Mouse (Mus musculus) liver, postnatal 0 days (tissue): ENCODE results near the gene Iqcf1. TPM values are rescaled to one million over a fixed set of nuclear protein-coding genes. Genes with fewer than 3 reads are reported as not detected.

ENCODE experiments used
- ATAC-seq: fragments of 200-750 bp; cut with Nextera tagmentation; 2 replicates; pipeline ENCODE4 v1.8.0; 2017; ENCODE audit warnings: mild to moderate bottlenecking, moderate library complexity
- DNase-seq: peaks from one replicate; pipeline ENCODE4 v3.0.0-alpha.2; 2016
- H3K27ac ChIP-seq: fragments of 300-500 bp; sonication (generic); 2 replicates; pipeline ENCODE4 v1.5.1; 2014; ENCODE audit warnings: antibody characterized with exemption, moderate library complexity, mild to moderate bottlenecking, low read depth
- H3K27me3 ChIP-seq: fragments of 300-500 bp; sonication (generic); 2 replicates; pipeline ENCODE4 v1.6.1; 2014; ENCODE audit warnings: low read length, control low read depth, mixed read lengths; ENCODE audit not compliant: insufficient read depth
- H3K36me3 ChIP-seq: fragments of 300-500 bp; sonication (generic); replicated peaks from 2 replicates; pipeline ENCODE4 v1.6.1; 2014; ENCODE audit warnings: mild to moderate bottlenecking, control low read depth, low read length, moderate library complexity, mixed read lengths; ENCODE audit not compliant: insufficient read depth
- H3K4me1 ChIP-seq: fragments of 300-500 bp; sonication (generic); 2 replicates; pipeline ENCODE4 v1.6.1; 2014; ENCODE audit warnings: antibody characterized with exemption, mild to moderate bottlenecking, control low read depth; ENCODE audit not compliant: insufficient read depth
- H3K4me2 ChIP-seq: fragments of 300-500 bp; sonication (generic); 2 replicates; pipeline ENCODE4 v1.6.1; 2014; ENCODE audit warnings: low read depth, mild to moderate bottlenecking, low read length, moderate library complexity, mixed read lengths
- H3K4me3 ChIP-seq: fragments of 300-500 bp; sonication (generic); 2 replicates; pipeline ENCODE4 v1.5.1; 2014; ENCODE audit warnings: low read depth, low read length
- H3K9ac ChIP-seq: fragments of 300-500 bp; sonication (generic); replicated peaks from 2 replicates; pipeline ENCODE4 v1.6.1; 2014; ENCODE audit warnings: mild to moderate bottlenecking, moderate library complexity
- H3K9me3 ChIP-seq: fragments of 300-500 bp; sonication (generic); 2 replicates; pipeline ENCODE4 v1.6.1; 2016; ENCODE audit warnings: mild to moderate bottlenecking, control low read depth, low read length, mixed read lengths
- CTCF ChIP-seq: sonication (generic); IDR thresholded peaks from 2 replicates; pipeline ENCODE4 v1.5.1; 2016; ENCODE audit warnings: antibody characterized with exemption, low read depth
- EP300 ChIP-seq: IDR thresholded peaks from 2 replicates; pipeline ENCODE4 v1.6.1; 2016; ENCODE audit warnings: antibody characterized with exemption, low read depth, mild to moderate bottlenecking
- WGBS: fragments of 180-500 bp; shearing (Covaris S2); extraction: QIAGEN DNeasy Blood & Tissue Kit; methylation state at CpG from one replicate; pipeline ENCODE4 v1.1.7; 2014; ENCODE audit not compliant: insufficient replicate concordance; 5-methylcytosine and 5-hydroxymethylcytosine counted together
- polyA plus RNA-seq: library from polyadenylated mRNA; unstranded; fragments of >200 nt; fragmentation: Nextera tagmentation; extraction: Ambion mirVana; gene quantifications from 2 replicates; pipeline ENCODE4 v1.2.1, GENCODE M21; 2015

The Iqcf1 gene
- polyA plus RNA-seq, 1 experiment from 2014 or later, result not detected

- Histone ChIP-seq H3K27me3 (peaks cover 13% of the 10 kb centered on the region; the same call in 1 of the 2 replicates), H3K4me2 (peak within 1 kb of the TSS; percentile 75), H3K27ac (peak within 1 kb of the TSS; percentile 66), H3K9me3 (no peaks in the 10 kb centered on the region), H3K9ac (peak within 1 kb of the TSS; percentile 60), H3K4me3 (peak within 1 kb of the TSS; percentile 67), H3K4me1 (peaks cover 30% of the 10 kb centered on the region), H3K36me3 (no peaks in the 10 kb centered on the region)
- TF ChIP-seq CTCF (no peak), EP300 (no peak)
- under 1% methylated on average over 32 of the region's 74 CpGs for WGBS
- peak; percentile 75 for DNase-seq
- ATAC-seq, result peak; percentile 78
Observed at GRCm38 (mm10) chr9:106453271-106454070, 46.3 kb upstream of the Iqcf1 start, which contains the start of gene Pcbp4. Pcbp4 (plus strand) TSS chr9:106453291.

- H3K4me1 ChIP-seq, result peaks cover 24% of the 10 kb centered on the region
- peak overlapping the region; percentile 48; the same call in 1 of the 2 replicates for H3K27ac ChIP-seq
- 13% methylated on average over 17 of the region's 20 CpGs for WGBS
- ATAC-seq, result no peak
- H3K36me3 ChIP-seq, result no peaks in the 10 kb centered on the region
- H3K9me3 ChIP-seq, result no peaks in the 10 kb centered on the region
- H3K27me3 ChIP-seq, result peaks cover 13% of the 10 kb centered on the region; the same call in 1 of the 2 replicates
- peak overlapping the region; percentile 75 for H3K4me2 ChIP-seq
- no peak for DNase-seq
- peak overlapping the region; percentile 60 for H3K9ac ChIP-seq
- H3K4me3 ChIP-seq, result peak overlapping the region; percentile 67
- no peak for TF ChIP-seq CTCF
- no peak for TF ChIP-seq EP300
Observed at GRCm38 (mm10) chr9:106454071-106454761, 45.6 kb upstream of the Iqcf1 start.

- H3K9ac ChIP-seq, result no peak overlapping the region
- 30% methylated on average over 17 of the region's 17 CpGs for WGBS
- H3K27ac ChIP-seq, result no peak overlapping the region
- H3K4me2 ChIP-seq, result peak overlapping the region; percentile 75; the same call in 1 of the 2 replicates
- H3K9me3 ChIP-seq, result no peaks in the 10 kb centered on the region
- H3K27me3 ChIP-seq, result peaks cover 13% of the 10 kb centered on the region; the same call in 1 of the 2 replicates
- ATAC-seq (no peak), DNase-seq (no peak)
- no peaks in the 10 kb centered on the region for H3K36me3 ChIP-seq
- no peak overlapping the region for H3K4me3 ChIP-seq
- peaks cover 20% of the 10 kb centered on the region for H3K4me1 ChIP-seq
- TF ChIP-seq EP300, result no peak
- no peak for TF ChIP-seq CTCF
Observed at GRCm38 (mm10) chr9:106454888-106455681, 44.7 kb upstream of the Iqcf1 start.

- H3K36me3 ChIP-seq, result no peaks in the 10 kb centered on the region
- no peak overlapping the region for H3K9ac ChIP-seq
- TF ChIP-seq CTCF (no peak), EP300 (no peak)
- no peak for ATAC-seq
- H3K4me1 ChIP-seq, result peaks cover 20% of the 10 kb centered on the region
- no peak overlapping the region for H3K4me2 ChIP-seq
- no peak overlapping the region for H3K27ac ChIP-seq
- 70% methylated on average over 15 of the region's 15 CpGs for WGBS
- H3K4me3 ChIP-seq, result no peak overlapping the region
- peaks cover 13% of the 10 kb centered on the region; the same call in 1 of the 2 replicates for H3K27me3 ChIP-seq
- H3K9me3 ChIP-seq, result no peaks in the 10 kb centered on the region
- no peak for DNase-seq
Observed at GRCm38 (mm10) chr9:106456325-106457162, 43.2 kb upstream of the Iqcf1 start.

GRCm38 (mm10) chr9:106457163-106457559 lies 42.6 kb upstream of the Iqcf1 start:
- H3K27ac ChIP-seq, result no peak overlapping the region
- no peaks in the 10 kb centered on the region for H3K36me3 ChIP-seq
- 77% methylated on average over 9 of the region's 9 CpGs for WGBS
- TF ChIP-seq EP300, result no peak
- no peak for TF ChIP-seq CTCF
- H3K4me1 ChIP-seq, result peaks cover 16% of the 10 kb centered on the region
- no peaks in the 10 kb centered on the region for H3K9me3 ChIP-seq
- H3K9ac ChIP-seq, result no peak overlapping the region
- H3K27me3 ChIP-seq, result peaks cover 13% of the 10 kb centered on the region; the same call in 1 of the 2 replicates
- DNase-seq, result no peak
- no peak overlapping the region for H3K4me3 ChIP-seq
- ATAC-seq, result no peak
- no peak overlapping the region for H3K4me2 ChIP-seq
